Mouse (Mus musculus): ENCODE data around the gene Ahctf1. TPM values are rescaled to one million over a fixed set of nuclear protein-coding genes. Genes with fewer than 3 reads are reported as not detected.
"Not testable (repeated sequence)": the region's sequence is repeated elsewhere in the genome, so short reads cannot be mapped to it uniquely, and the experiment has no call there.

Ahctf1 gene
- polyA plus RNA-seq, 1 experiment from 2014 or later, result 15.3 TPM

DNA sequence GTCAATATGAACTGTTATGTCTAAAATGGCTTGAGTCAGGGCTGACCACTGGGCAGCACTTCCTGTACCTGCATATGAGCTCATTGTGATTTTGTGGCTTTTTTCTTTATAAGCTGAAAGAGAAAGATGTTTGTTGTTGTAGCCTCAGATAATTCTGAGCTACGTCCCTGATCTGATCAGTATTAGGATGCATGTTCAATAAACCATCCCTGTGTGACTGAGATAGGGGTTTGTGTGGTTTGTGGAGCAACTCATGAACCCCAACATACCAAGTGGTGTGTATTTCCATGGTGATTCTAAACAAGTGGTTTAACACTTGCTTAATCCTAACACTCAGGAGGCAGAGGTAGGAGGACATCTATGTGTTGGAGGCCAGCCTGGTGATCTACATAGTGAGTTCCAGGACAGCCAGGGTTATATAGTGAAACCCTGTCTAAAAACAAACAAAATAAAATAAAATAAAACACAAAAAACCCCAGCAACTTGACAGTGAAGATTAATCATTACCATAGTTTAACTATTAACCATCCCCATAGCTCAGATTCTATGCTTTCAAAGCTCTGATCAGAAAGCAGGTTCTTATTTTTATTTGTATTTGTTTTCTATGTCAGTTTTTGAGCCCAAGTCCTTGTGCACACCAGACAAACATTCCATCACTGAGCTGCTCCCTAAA is 32.4 kb upstream of the Ahctf1 start:
- Histone ChIP-seq H3K4me3 (ENCODE audit: low read depth, low read length) (no peak overlapping the region), H3K4me2 (ENCODE audit: low read length) (no peak overlapping the region), H3K9me3 (replicated peaks; ENCODE audit: control insufficient read depth, low read length, poor library complexity, severe bottlenecking) (peaks cover 3% of the 10 kb centered on the region; the same call in 1 of the 2 replicates), H3K27me3 (ENCODE audit: control insufficient read depth, insufficient read depth, low read depth, low read length) (no peaks in the 10 kb centered on the region), H3K4me1 (ENCODE audit: control insufficient read depth, insufficient read depth, low read length) (no peaks in the 10 kb centered on the region), H3K36me3 (ENCODE audit: control insufficient read depth, insufficient read depth, low read length) (no peaks in the 10 kb centered on the region), H3K9ac (ENCODE audit: low read depth, low read length) (no peak overlapping the region), H3K27ac (ENCODE audit: low read length) (no peak overlapping the region)
- ATAC-seq, result no peak
- WGBS, result 97% methylated on average over 1 of the region's 1 CpGs

DNA sequence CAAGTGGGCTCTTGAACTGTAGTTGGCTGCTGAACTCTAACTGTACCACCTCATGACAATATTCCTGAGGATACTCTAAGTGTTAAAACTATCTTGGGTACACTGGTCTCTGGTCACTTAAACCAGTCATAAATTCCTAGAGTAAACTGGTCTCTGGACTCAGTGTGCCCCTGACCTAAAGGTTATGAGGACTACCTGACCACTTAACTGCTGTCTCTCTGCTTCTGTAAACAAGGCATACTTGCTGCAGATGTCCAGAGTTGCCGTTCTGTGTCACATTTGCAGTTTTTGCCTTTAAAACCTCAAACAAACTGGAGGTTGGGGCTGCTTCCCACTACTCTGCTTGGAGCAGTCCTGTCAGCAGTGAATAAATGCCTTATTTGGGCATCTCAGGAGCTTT is 30.1 kb upstream of the Ahctf1 start:
- no peak overlapping the region for H3K9ac ChIP-seq (ENCODE audit: low read depth, low read length)
- no peaks in the 10 kb centered on the region for H3K27me3 ChIP-seq (ENCODE audit: control insufficient read depth, insufficient read depth, low read depth, low read length)
- no peak overlapping the region for H3K4me2 ChIP-seq (ENCODE audit: low read length)
- no peak for ATAC-seq
- H3K4me1 ChIP-seq (ENCODE audit: control insufficient read depth, insufficient read depth, low read length), result no peaks in the 10 kb centered on the region
- WGBS, result 91% methylated on average over 1 of the region's 1 CpGs
- peaks cover 3% of the 10 kb centered on the region; the same call in 1 of the 2 replicates for H3K9me3 ChIP-seq (replicated peaks; ENCODE audit: control insufficient read depth, low read length, poor library complexity, severe bottlenecking)
- H3K36me3 ChIP-seq (ENCODE audit: control insufficient read depth, insufficient read depth, low read length), result no peaks in the 10 kb centered on the region
- no peak overlapping the region for H3K27ac ChIP-seq (ENCODE audit: low read length)
- no peak overlapping the region for H3K4me3 ChIP-seq (ENCODE audit: low read depth, low read length)

DNA sequence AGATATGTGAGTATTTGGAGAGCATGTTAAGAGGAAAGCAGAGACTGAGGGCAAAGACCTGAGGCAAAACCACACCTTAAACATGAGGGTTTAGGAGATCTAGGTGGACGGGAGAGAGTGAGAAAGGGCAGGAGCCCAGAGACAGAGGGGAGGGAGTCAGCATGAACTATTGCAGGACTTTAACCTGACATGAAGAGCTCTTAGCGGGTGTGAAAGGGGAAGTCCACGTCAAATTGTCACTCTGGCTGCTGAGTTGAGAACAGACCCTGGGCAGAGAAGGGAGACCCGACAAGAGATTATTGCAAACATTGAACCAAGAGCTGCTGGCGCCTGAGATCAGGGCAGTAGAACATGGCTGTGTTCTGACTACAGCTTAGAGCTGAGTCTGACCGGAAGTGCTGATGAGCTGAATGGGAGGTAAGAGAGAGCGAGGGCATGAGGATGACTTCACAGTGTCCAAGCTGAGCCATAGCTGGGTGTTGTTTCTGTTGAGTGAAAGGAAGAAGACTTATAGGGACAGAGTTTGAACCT is 29.3 kb upstream of the Ahctf1 start:
- Histone ChIP-seq H3K9me3 (replicated peaks; ENCODE audit: control insufficient read depth, low read length, poor library complexity, severe bottlenecking) (peaks cover 3% of the 10 kb centered on the region; the same call in 1 of the 2 replicates), H3K4me3 (ENCODE audit: low read depth, low read length) (no peak overlapping the region), H3K4me2 (ENCODE audit: low read length) (no peak overlapping the region), H3K9ac (ENCODE audit: low read depth, low read length) (no peak overlapping the region), H3K27me3 (ENCODE audit: control insufficient read depth, insufficient read depth, low read depth, low read length) (no peaks in the 10 kb centered on the region), H3K4me1 (ENCODE audit: control insufficient read depth, insufficient read depth, low read length) (no peaks in the 10 kb centered on the region), H3K27ac (ENCODE audit: low read length) (no peak overlapping the region), H3K36me3 (ENCODE audit: control insufficient read depth, insufficient read depth, low read length) (no peaks in the 10 kb centered on the region)
- WGBS, result 79% methylated on average over 7 of the region's 7 CpGs
- ATAC-seq, result no peak

DNA sequence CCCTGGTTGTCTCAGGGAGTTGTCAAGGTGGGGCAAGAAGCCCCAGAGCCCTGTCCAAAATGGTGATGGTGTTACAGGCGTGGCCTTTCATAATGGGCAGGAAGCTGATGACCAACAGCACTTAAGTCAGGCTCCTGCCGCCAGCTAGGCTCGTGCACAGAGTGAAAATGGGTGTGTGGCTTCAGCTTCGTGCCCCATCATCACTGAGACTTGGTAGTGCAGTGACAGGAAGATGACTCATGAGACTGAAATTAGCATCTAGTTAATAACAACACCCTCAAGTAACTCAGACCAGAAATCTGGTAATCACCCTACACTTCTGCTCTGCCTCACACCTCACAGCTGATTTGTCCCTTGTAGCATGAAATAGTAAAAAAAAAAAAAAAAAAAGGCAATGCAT is 25.4 kb upstream of the Ahctf1 start:
- no peak for ATAC-seq
- H3K4me1 ChIP-seq (ENCODE audit: control insufficient read depth, insufficient read depth, low read length), result no peaks in the 10 kb centered on the region
- no peaks in the 10 kb centered on the region for H3K36me3 ChIP-seq (ENCODE audit: control insufficient read depth, insufficient read depth, low read length)
- H3K4me2 ChIP-seq (ENCODE audit: low read length), result no peak overlapping the region
- 89% methylated on average over 4 of the region's 4 CpGs for WGBS
- no peak overlapping the region for H3K9ac ChIP-seq (ENCODE audit: low read depth, low read length)
- H3K27ac ChIP-seq (ENCODE audit: low read length), result no peak overlapping the region
- no peaks in the 10 kb centered on the region for H3K9me3 ChIP-seq (replicated peaks; ENCODE audit: control insufficient read depth, low read length, poor library complexity, severe bottlenecking)
- H3K27me3 ChIP-seq (ENCODE audit: control insufficient read depth, insufficient read depth, low read depth, low read length), result no peaks in the 10 kb centered on the region
- no peak overlapping the region for H3K4me3 ChIP-seq (ENCODE audit: low read depth, low read length)

DNA sequence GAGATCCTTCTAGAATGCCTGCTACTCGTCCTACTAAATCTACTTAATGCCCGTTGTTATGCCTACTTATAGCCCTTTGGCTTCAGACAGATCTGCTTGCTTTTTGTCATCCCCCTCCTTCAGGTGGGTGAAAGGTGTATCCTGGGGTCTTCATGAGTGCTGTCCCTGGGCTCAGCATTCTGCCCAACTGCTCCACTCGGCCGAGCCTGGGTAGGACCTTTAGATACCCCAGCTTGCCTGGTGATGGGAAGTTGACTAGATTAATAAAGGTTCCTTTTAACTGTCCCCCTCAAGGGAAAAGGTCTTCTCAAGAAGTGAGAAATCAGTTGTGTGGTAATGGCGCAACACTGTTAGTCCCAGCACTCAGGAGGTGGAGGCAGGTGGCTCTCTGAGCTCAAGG is 24.6 kb upstream of the Ahctf1 start:
- ATAC-seq, result no peak
- no peaks in the 10 kb centered on the region for H3K36me3 ChIP-seq (ENCODE audit: control insufficient read depth, insufficient read depth, low read length)
- H3K4me2 ChIP-seq (ENCODE audit: low read length), result no peak overlapping the region
- no peak overlapping the region for H3K9ac ChIP-seq (ENCODE audit: low read depth, low read length)
- H3K27ac ChIP-seq (ENCODE audit: low read length), result no peak overlapping the region
- no peaks in the 10 kb centered on the region for H3K9me3 ChIP-seq (replicated peaks; ENCODE audit: control insufficient read depth, low read length, poor library complexity, severe bottlenecking)
- H3K27me3 ChIP-seq (ENCODE audit: control insufficient read depth, insufficient read depth, low read depth, low read length), result no peaks in the 10 kb centered on the region
- H3K4me3 ChIP-seq (ENCODE audit: low read depth, low read length), result no peak overlapping the region
- H3K4me1 ChIP-seq (ENCODE audit: control insufficient read depth, insufficient read depth, low read length), result no peaks in the 10 kb centered on the region
- 93% methylated on average over 5 of the region's 5 CpGs for WGBS

DNA sequence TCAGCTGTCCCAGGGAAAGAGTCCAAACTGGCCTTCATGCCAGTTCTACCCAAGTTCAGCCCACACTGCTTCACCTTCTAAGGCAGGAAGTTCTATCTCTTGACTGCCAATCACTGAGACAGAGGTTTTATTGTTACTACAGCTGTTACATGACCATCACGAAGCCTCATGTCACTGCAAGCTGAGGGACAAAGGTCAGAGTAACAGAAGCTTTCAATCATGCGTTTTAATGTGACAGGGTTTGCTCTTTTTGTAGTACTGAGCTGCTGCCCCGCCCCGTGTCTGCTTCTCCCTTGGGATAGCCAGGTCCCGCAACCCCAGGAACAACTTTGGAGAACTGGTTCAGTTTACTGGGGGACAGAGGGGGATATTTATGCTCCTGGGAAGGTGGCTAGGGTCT is 21.1 kb upstream of the Ahctf1 start:
- Histone ChIP-seq H3K4me1 (ENCODE audit: control insufficient read depth, insufficient read depth, low read length) (no peaks in the 10 kb centered on the region), H3K4me2 (ENCODE audit: low read length) (no peak overlapping the region), H3K9me3 (replicated peaks; ENCODE audit: control insufficient read depth, low read length, poor library complexity, severe bottlenecking) (no peaks in the 10 kb centered on the region), H3K27me3 (ENCODE audit: control insufficient read depth, insufficient read depth, low read depth, low read length) (no peaks in the 10 kb centered on the region), H3K27ac (ENCODE audit: low read length) (no peak overlapping the region), H3K36me3 (ENCODE audit: control insufficient read depth, insufficient read depth, low read length) (no peaks in the 10 kb centered on the region), H3K4me3 (ENCODE audit: low read depth, low read length) (no peak overlapping the region), H3K9ac (ENCODE audit: low read depth, low read length) (no peak overlapping the region)
- 79% methylated on average over 5 of the region's 5 CpGs for WGBS
- no peak for ATAC-seq

DNA sequence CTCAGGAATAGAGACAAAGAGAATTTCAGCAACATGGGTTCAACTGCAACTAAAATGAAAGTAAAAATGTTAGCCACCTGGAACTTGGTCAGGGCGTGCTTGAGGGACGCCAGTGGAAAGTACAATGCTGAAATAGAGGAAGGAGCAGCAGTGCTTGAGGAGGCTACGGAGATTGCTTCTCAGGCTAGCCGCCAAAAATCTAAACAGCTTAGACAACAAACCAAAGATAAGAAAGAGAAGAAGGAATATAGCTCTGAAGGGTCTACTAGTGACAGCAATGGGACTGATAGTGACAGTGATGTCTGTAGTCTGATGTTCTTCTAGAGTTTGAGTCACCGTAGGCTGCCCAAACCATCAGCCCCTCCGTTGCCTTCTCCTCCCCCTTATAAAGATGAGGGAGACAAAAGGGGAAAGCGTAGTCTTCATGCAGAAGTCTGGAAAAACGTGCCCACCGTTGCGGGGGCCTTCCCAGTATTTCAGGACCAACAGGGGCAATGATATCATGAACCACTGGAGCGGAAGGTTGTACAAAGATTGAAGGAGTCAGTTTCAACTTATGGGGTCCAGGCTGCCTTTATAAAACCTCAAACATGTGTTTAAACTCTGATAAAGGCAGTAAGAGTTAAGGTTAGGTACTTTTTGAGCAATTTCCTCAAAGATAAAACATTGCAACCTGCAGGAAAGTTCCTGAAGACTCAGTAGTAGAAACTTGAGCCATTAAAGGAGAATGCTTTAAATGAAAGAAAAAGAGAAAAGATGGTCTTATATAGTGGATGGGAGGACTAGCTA is 15.2 kb upstream of the Ahctf1 start:
- not testable (repeated sequence) for H3K9me3 ChIP-seq (replicated peaks; ENCODE audit: control insufficient read depth, low read length, poor library complexity, severe bottlenecking); H3K4me2 ChIP-seq (ENCODE audit: low read length); H3K27ac ChIP-seq (ENCODE audit: low read length); H3K4me1 ChIP-seq (ENCODE audit: control insufficient read depth, insufficient read depth, low read length); H3K36me3 ChIP-seq (ENCODE audit: control insufficient read depth, insufficient read depth, low read length); H3K27me3 ChIP-seq (ENCODE audit: control insufficient read depth, insufficient read depth, low read depth, low read length); ATAC-seq; H3K9ac ChIP-seq (ENCODE audit: low read depth, low read length); H3K4me3 ChIP-seq (ENCODE audit: low read depth, low read length)
- 90% methylated on average over 11 of the region's 11 CpGs for WGBS

DNA sequence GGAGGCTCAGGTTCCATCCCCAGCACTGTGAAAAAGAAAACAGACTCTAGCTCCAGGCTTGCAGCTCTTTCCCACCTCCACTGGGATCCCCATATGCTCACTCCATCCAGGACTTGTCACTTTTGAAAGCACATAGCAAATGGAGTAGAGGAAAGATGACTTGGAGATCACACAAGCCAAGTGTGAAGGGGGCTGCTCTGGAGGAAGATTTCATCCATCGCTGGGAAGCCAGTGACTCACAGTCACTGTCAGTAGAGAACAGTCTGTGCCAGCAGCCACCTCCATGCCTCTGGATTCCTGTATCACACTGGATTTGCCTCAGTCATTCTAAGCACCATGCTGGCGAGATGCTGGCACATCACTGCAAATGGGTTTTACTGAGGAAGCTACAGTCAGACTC is 11.1 kb upstream of the Ahctf1 start:
- 88% methylated on average over 2 of the region's 2 CpGs for WGBS
- H3K27me3 ChIP-seq (ENCODE audit: control insufficient read depth, insufficient read depth, low read depth, low read length), result no peaks in the 10 kb centered on the region
- no peak overlapping the region for H3K9ac ChIP-seq (ENCODE audit: low read depth, low read length)
- ATAC-seq, result no peak
- no peak overlapping the region for H3K4me2 ChIP-seq (ENCODE audit: low read length)
- no peak overlapping the region for H3K27ac ChIP-seq (ENCODE audit: low read length)
- no peaks in the 10 kb centered on the region for H3K36me3 ChIP-seq (ENCODE audit: control insufficient read depth, insufficient read depth, low read length)
- H3K4me3 ChIP-seq (ENCODE audit: low read depth, low read length), result no peak overlapping the region
- H3K9me3 ChIP-seq (replicated peaks; ENCODE audit: control insufficient read depth, low read length, poor library complexity, severe bottlenecking), result no peaks in the 10 kb centered on the region
- H3K4me1 ChIP-seq (ENCODE audit: control insufficient read depth, insufficient read depth, low read length), result no peaks in the 10 kb centered on the region

DNA sequence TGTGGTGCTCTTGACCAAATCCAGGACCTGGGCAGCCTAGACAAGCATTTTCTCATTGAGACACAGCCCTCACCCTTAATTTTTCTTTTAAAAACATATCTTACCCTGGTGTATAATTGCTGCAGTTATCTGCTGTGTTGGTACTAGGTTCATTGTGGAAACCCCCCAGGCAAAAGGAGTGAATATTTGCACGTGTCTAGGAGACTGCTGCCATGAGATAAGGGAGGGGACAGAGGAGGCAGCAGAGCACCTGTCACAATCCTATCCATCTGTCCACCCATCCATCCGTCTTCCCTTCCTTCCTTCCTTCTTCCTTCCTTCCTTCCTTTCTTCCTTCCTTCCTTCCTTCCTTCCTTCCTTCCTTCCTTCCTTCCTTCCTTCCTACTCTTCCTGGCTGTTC is 9.9 kb upstream of the Ahctf1 start:
- no peak for ATAC-seq
- Histone ChIP-seq H3K27me3 (ENCODE audit: control insufficient read depth, insufficient read depth, low read depth, low read length) (no peaks in the 10 kb centered on the region), H3K4me1 (ENCODE audit: control insufficient read depth, insufficient read depth, low read length) (no peaks in the 10 kb centered on the region), H3K9ac (ENCODE audit: low read depth, low read length) (no peak overlapping the region), H3K9me3 (replicated peaks; ENCODE audit: control insufficient read depth, low read length, poor library complexity, severe bottlenecking) (no peaks in the 10 kb centered on the region), H3K4me3 (ENCODE audit: low read depth, low read length) (no peak overlapping the region), H3K4me2 (ENCODE audit: low read length) (no peak overlapping the region), H3K36me3 (ENCODE audit: control insufficient read depth, insufficient read depth, low read length) (no peaks in the 10 kb centered on the region), H3K27ac (ENCODE audit: low read length) (no peak overlapping the region)
- WGBS, result 70% methylated on average over 2 of the region's 2 CpGs
